Mouse (Mus musculus): ENCODE measurements around the gene Lmna. TPM values are rescaled to one million over a fixed set of nuclear protein-coding genes. Genes with fewer than 3 reads are reported as not detected.

Lmna gene
- total RNA-seq, 2 experiments from 2014 or later, result 46.2 to 50.5 TPM

GRCm38 (mm10) chr3:88523027-88523426, 13.3 kb upstream of the Lmna start:
- DNase-seq (ENCODE audit: low spot score in 2 of 2), result no peak

- DNase-seq (ENCODE audit: low spot score in 2 of 2), result peak; percentile 71 to 74
Measured at GRCm38 (mm10) chr3:88521803-88522331, 12.1 kb upstream of the Lmna start.

GRCm38 (mm10) chr3:88521156-88521555, 11.4 kb upstream of the Lmna start:
- no peak for DNase-seq (ENCODE audit: low spot score in 2 of 2)

- DNase-seq (ENCODE audit: low spot score in 2 of 2), result no peak
Measured at GRCm38 (mm10) chr3:88520078-88520477, 10.3 kb upstream of the Lmna start.

GRCm38 (mm10) chr3:88518411-88518810, 8.7 kb upstream of the Lmna start:
- DNase-seq (ENCODE audit: low spot score in 2 of 2), result no peak

DNA sequence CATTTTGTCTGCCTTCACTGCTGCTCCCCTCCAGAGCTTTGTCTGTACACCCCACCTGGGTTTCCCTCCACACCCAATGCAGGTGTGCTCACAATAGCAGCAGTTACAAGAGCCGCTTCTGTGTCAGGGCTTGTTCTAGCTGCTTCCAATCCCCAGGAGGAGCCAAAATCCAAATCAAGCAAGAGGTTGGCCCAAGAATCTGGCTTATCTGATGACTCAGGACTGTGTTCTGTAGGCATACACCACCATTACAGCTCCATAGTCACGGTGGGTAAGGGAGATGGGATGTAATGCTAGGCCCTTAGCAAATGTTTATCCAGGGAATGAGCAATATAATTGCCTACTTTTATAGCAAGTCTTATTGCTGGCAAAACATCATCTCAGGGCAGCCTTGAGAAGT, 6.7 kb upstream of the Lmna start:
- DNase-seq (ENCODE audit: low spot score in 2 of 2), result no peak

GRCm38 (mm10) chr3:88515095-88515386, 5.3 kb upstream of the Lmna start:
- DNase-seq (ENCODE audit: low spot score in 2 of 2), result no peak

GRCm38 (mm10) chr3:88514231-88515094, 4.7 kb upstream of the Lmna start:
- DNase-seq (ENCODE audit: low spot score in 2 of 2), result no peak

- no peak for DNase-seq (ENCODE audit: low spot score in 2 of 2)
Measured at GRCm38 (mm10) chr3:88513546-88514115, 3.9 kb upstream of the Lmna start.

DNA sequence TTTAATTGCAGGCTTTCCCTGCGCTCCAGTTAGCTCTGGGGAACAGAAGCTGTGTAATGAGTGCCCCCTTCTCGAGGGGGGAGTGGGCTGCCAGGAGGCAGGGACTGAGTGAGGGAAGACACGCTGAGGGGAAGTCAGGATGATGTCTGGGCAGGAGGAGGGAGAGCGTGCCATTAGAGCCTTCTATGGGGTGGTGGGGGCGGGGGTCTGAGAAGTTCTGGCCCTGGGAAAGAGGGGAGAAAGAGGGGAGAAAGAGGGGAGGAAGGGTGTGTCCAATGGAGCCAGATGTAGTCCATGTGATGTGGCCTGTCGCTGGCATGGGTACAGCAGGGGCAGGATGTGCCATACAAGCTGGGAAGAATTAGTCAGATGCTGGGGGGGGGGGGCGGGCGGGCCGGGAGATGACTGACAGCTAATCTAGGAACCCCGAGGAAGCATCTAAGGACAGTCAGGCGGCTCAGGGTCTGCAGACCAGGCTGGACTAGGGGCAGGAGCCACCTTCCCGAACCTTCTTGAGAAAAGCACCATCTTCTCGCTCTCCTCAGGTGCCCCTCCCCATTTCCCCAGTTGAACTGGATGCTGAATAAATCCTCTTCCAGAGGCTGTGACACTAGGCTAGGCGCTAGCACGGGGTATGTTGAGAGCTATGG, 3.3 kb upstream of the Lmna start:
- no peak for DNase-seq (ENCODE audit: low spot score in 2 of 2)

GRCm38 (mm10) chr3:88512141-88512895, 2.6 kb upstream of the Lmna start:
- DNase-seq (ENCODE audit: low spot score in 2 of 2), result no peak

DNA sequence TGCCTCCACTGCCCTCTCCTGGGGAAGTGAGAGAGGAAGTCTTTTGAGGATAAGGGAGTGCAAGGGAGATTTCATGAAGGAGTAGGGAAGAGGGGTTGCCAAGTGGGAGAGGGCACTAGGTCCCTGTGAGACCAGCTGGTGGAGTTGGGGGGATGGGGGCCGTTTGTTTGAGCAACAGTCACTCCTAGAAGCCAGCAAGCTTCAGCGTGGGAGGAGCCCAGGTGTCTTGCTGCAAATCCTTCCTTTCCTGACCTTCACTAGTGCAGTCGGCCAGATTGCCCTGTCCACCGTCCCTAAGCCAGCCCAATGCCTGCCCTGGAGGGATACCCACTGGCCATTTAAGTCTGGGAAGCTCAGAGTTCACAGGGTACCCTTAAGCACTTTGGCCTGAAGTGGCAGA, 1.8 kb upstream of the Lmna start:
- no peak for DNase-seq (ENCODE audit: low spot score in 2 of 2)

DNA sequence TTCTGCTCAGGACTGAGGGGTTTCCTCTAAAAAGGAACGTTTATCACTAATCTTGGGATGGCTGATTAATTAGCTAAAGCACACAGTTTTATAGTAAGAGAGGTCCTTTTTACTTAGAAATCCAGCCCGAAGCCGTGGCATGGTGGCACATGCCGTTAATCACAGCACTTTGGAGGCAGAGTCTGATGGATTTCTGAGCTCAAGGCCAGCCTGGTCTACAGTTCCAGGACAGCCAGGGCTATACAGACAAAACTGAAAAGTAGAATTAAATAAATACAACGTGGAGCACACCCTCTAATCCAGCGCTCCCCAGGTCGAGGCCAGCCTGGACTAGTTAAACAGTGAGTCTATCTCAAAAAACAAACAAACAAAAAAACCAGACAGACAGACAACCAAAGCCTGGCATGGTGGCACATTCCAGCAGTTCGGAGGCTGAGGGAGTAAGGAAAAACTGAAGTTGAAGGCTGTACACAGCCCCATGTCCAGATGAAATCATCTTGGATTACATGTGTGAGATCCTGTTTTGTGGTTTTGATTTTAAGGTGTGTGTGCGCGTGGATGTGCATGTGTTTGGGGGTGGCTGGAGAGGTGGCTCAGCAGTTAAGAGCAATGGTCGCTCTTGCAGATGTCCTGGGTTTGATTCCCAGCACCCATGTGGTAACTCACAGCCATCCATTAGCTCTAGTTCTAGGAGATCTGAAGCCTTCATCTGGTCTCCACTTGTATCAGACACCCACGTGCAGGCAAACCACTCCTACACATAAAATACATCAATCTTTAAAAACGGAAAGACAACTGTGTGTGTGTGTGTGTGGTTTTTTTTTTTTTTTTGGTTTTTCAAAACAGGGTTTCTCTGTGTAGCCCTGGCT, 899 bp upstream of the Lmna start:
- DNase-seq (ENCODE audit: low spot score in 2 of 2), result no peak

DNA sequence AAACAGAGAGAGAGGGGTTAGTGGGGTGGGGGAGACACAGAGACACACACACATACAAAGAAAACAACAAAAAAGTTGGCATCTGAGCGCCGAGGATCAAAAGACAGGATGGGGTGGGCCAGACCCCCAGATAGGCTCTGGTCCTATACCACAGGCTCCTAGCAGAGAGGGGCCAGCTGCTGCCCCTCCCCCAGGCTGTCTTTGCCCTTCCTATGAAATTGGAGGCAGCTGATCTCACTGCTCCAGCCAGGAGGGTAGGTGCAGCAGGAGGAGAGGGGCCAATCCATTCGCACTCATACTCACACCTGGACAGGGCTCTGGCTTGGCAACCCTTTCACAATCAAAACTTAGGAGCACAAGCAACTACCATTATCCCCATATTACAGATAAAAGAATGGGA, 506 bp downstream of the Lmna start:
- DNase-seq (ENCODE audit: low spot score in 2 of 2), result no peak

GRCm38 (mm10) chr3:88505765-88506164, 4.0 kb downstream of the Lmna start:
- no peak for DNase-seq (ENCODE audit: low spot score in 2 of 2)

DNA sequence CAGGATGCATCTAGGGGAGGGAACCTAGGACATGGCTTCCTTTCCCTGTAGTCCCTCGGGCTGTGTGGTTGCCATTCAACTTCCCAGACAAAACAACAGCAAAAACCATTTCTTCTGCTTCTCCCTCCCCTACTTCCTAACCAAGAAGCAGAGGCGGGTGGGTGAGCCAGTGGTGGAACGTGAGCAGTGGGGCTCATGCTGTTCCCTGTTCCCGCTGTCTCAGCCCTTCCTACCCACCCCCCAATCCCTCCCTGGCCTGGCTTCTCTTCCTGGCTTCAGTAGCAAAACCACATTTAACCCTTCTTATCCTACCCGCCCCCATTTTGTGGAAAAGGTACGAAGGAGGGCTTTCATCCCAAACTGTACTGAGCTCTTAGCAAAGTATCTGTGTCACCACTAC, 4.7 kb downstream of the Lmna start:
- DNase-seq (ENCODE audit: low spot score in 2 of 2), result no peak

- no peak for DNase-seq (ENCODE audit: low spot score in 2 of 2)
Measured at GRCm38 (mm10) chr3:88503881-88504746, 5.6 kb downstream of the Lmna start.

- no peak for DNase-seq (ENCODE audit: low spot score in 2 of 2)
Measured at GRCm38 (mm10) chr3:88503505-88503863, 6.3 kb downstream of the Lmna start.

GRCm38 (mm10) chr3:88502641-88503504, 6.9 kb downstream of the Lmna start:
- DNase-seq (ENCODE audit: low spot score in 2 of 2), result peak; percentile 86 to 91
